Mouse (Mus musculus) gastrocnemius, adult 2 months (tissue): ENCODE results near the gene Krt24. TPM values are rescaled to one million over a fixed set of nuclear protein-coding genes. Genes with fewer than 3 reads are reported as not detected.

ENCODE experiments used
- DNase-seq: peaks from one replicate; pipeline ENCODE4 v3.0.0; 2022
- H3K27ac ChIP-seq: fragments of 200-600 bp; 2 replicates; pipeline ENCODE4 v1.8.1; 2022; ENCODE audit warnings: mild to moderate bottlenecking
- H3K4me3 ChIP-seq: fragments of 200-600 bp; 2 replicates; pipeline ENCODE4 v1.8.1; 2022; ENCODE audit warnings: mild to moderate bottlenecking, moderate library complexity
- CTCF ChIP-seq: fragments of 200-600 bp; IDR thresholded peaks from 2 replicates; pipeline ENCODE4 v1.8.1; 2022; ENCODE audit warnings: antibody characterized with exemption, mild to moderate bottlenecking, moderate library complexity
- intact Hi-C: fragments of 180-260 bp; cut with DNase I; formaldehyde crosslinking; loops from one replicate; pipeline ENCODE4 v1.15.1; 2025
- long read RNA-seq, 2 experiments: library from polyadenylated mRNA; stranded (forward); transcript quantifications; one replicate each; pipeline ENCODE4 v2.0.0; 2021
- total RNA-seq, 2 experiments: library from RNA; stranded (reverse); gene quantifications; 2 replicates each; pipeline ENCODE4 v1.2.3; 2021

Gene Krt24
- not detected for total RNA-seq
- long read RNA-seq, experiment 1, result 0 reads
- long read RNA-seq, experiment 2, result 0 reads

DNA sequence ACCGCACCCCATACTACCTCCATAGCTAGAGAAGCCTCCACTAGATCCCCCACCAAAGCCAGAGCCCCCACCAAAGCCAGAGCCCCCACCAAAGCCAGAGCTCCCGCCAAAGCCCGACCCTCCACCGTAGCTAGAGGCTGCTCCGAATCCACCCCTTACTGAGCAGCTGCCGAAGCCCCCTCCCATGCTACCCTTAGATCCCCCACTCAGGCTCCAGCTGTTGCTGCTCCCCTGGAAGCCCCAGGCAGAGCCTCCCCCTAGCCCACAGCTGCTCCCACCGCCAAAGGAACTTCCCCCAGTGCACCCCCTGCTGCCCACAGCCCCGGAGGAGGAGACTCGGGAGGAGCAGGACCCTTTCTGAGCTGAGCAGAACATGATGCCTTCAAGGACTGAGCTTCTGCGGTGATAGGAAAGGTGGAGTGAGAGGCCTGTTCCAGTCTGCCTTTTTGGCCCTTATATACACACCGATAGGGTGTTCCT, at the start of gene Krt24:
Gene Krt24 (minus strand): TSS at position 430 of the 480 bp plus-strand sequence.
- no peak within 1 kb of the TSS for H3K4me3 ChIP-seq
- no peak for TF ChIP-seq CTCF
- DNase-seq, result no peak
- intact Hi-C loops, result no loop called here
- no peak within 1 kb of the TSS for H3K27ac ChIP-seq

DNA sequence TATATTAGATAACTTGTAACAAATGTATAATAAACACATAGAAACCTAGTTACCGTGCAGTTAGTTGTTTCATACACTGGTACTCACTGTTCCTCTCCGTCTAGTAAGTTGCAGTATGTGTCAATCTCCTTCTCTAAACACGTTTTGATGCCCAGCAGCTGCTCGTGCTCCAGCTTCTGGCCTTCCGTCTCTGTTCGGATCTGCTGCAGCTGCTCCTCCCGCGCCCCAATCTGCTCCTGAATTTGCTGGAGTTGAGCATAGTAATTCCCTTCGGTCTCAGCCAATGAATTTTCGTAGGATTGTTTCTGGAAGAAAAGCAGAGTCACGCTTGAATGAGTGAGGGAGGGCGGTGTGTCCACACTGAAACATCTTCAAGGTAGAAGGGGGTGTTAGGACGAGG, 48.4 kb upstream of the Krt24 start:
- TF ChIP-seq CTCF, result no peak
- Histone ChIP-seq H3K27ac (no peak overlapping the region), H3K4me3 (no peak overlapping the region)
- DNase-seq, result no peak
- intact Hi-C loops, result no loop called here

DNA sequence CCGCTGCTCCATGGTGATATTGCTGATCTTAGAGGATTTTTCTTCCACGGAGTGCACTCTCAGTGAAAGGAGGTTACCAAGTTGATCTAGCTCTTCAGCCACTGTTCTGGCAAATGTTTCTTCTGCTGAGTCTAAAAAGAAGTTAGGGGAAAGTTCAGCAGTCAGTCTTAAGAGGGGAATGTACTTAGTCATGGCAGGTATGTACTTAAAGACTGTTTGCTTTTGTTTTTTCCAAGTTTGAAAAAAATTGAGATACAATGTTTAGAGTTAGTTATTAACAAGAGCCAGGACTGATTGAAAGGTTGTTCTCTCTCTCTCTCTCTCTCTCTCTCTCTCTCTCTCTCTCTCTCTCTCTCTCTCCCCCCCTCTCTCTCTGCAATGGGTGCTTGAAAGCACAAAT, 44.6 kb upstream of the Krt24 start:
- Histone ChIP-seq H3K27ac (no peak overlapping the region), H3K4me3 (no peak overlapping the region)
- intact Hi-C loops, result no loop called here
- DNase-seq, result no peak
- TF ChIP-seq CTCF, result no peak

DNA sequence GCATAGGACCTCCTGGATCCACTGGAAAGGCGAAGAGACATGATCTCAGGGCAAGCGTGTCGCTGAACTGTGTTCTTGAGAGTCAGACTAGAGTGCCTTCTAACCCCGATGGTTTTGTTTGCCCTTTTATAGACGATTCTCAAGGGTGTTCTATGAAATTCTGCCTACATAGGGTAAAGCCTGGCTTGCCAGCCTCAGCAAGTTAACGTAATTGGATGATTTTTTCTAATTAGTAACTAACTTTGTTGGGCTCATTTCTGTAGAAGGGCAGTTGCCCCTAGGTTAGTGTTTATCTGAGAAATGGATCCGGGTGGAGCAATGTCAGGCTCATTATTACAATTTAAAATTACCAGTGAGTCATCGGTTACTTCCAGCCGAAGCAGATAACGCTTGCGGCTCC, 37.8 kb upstream of the Krt24 start, which contains the start of gene Krt25:
Gene Krt25 (minus strand): TSS at position 101 of the 400 bp plus-strand sequence.
- TF ChIP-seq CTCF, result no peak
- intact Hi-C loops, result no loop called here
- H3K4me3 ChIP-seq, result no peak within 1 kb of the TSS
- no peak for DNase-seq
- H3K27ac ChIP-seq, result no peak within 1 kb of the TSS

DNA sequence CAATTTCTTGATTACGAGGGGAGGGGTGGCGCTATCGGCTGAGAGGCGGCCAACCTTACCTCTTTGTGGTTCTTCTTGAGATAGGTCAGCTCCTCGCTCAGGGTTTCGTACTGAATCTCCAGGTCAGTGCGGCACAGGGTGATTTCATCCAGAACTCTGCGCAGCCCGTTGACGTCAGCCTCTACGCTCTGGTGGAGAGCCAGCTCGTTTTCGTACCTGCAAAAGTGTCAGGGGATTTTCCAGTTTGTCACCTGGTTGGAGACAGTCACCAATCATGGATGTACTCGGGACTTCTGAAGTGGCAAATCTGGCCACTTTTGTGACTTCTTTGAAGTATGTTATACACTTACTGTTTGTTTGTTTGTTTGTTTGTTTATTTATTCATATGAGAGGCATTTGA, 36.0 kb upstream of the Krt24 start:
- no peak for TF ChIP-seq CTCF
- DNase-seq, result no peak
- intact Hi-C loops, result no loop called here
- Histone ChIP-seq H3K27ac (no peak overlapping the region), H3K4me3 (no peak overlapping the region)

DNA sequence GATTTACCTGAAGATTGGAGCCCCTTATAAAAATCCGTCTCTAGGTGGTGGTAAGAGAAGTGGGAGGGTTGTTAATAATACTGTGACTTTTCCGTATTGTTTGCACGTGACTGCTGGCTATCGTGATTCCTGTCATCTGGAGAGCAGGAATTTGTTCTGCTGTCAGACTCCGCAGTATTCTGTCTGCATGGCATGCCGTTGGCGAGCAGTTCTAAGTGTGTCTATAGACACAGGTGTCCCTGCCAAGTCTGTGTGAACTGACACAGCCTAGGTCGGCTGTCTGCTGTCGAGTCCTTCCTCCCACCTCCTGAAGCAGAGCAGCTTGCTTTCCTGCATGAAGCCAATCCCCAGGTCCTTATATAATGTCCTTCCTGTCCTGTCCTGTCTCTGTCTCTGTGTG, 34.1 kb upstream of the Krt24 start:
- intact Hi-C loops, result no loop called here
- DNase-seq, result no peak
- no peak for TF ChIP-seq CTCF
- H3K27ac ChIP-seq, result no peak overlapping the region
- no peak overlapping the region for H3K4me3 ChIP-seq

DNA sequence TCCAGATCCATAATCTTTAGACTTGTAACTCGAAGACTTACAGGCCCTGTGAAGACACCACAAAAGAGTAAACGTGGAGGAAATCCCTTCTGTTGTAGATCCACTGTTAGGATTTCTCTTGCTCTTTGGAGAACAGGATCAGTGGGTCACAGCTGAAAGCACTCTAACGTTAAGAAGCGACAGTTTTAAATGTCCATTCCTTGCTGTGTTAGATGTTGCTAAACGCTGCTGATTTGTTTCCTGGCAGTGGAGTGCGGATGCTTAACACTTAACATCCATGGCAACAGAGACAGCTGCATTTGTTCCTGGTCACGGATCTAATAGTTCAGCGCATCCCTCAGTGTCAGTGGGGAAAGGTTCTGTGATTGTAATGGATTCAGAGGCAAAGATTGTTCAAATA, 31.5 kb upstream of the Krt24 start:
- intact Hi-C loops, result no loop called here
- Histone ChIP-seq H3K27ac (no peak overlapping the region), H3K4me3 (no peak overlapping the region)
- no peak for DNase-seq
- no peak for TF ChIP-seq CTCF

DNA sequence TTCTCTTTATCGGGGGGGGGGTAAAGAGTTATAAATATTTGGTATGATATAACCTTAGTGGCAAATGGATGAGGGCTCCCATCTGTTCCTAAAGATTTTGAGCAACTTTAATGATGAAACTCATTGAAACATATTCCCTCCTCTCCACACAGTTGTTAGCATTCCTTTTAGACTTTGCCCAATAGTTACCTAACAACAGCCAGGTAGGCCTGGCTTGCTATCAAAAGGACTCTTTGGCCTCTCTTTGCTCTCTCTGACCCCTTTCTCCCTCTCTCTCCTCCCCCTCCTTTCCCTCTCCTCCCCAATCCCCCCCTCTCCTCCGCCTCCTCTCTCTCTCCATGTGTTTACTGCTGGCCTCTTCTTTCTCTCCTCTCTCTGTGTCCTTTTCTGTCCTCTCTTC, 29.5 kb upstream of the Krt24 start:
- no peak for DNase-seq
- H3K27ac ChIP-seq, result no peak overlapping the region
- H3K4me3 ChIP-seq, result no peak overlapping the region
- intact Hi-C loops, result no loop called here
- TF ChIP-seq CTCF, result no peak

DNA sequence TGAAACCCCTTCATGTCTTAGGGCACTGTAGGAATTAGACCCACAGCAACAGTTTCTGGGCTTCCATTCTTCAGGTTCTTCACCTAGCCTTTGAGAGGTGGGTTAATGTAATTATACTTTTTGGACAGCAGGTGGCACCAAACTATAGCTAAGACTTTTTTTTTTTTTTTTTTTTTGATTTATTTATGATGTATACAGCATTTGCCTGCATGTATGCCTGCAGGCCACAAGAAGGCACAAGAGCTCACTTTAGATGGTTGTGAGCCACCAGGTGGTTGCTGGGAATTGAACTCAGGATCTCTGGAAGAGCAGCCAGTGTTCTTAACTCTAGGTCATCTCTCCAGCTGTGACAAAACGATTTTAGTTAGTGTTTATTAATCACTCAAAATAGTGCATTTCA, 25.8 kb upstream of the Krt24 start:
- DNase-seq, result no peak
- intact Hi-C loops, result no loop called here
- peak; percentile 61 for TF ChIP-seq CTCF
- no peak overlapping the region for H3K4me3 ChIP-seq
- H3K27ac ChIP-seq, result no peak overlapping the region

DNA sequence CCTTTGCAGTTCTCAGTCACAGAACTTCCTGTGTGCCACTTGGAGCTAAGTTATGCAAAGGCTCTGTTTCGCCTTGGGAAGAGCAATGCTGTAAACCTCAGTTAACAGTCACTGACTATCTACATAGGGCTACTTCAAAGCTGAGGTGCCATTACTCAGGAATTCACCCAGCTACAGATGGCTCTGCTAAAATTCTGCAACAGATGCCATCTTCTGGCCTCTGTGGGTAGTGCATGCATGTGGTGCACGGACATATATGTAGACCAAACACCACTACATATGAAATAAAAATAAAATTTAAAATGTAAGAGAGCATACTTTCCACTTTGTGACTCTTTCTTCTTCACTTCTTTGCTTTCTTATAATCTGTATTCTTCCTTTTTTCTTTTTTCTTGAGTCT, 22.5 kb upstream of the Krt24 start:
- DNase-seq, result peak; percentile 58
- Histone ChIP-seq H3K27ac (no peak overlapping the region), H3K4me3 (no peak overlapping the region)
- intact Hi-C loops, result no loop called here
- TF ChIP-seq CTCF, result peak; percentile 82

DNA sequence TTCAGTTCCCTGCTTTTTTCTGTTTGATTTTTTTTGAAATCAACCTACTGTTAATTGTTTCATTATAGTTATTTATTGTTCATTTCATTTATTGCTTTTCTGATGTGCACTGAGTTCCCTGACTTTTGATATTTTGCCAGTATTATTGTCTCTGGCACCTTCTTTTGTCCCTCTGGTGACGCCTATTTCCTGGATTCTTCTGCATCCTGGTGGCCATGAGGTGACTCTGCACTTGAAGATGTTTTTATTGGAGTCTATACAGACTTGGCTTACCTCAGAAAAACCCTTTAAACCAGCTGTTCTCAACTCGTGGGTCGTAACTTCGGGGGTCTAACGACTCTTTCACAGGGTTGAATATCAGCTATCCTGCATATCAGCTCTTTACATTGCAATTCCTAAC, 10.0 kb upstream of the Krt24 start:
- intact Hi-C loops, result loop anchor here (5.0 kb wide), 1 partner anchor 43 kb away; no protein-coding TSS in a partner anchor
- DNase-seq, result no peak
- Histone ChIP-seq H3K27ac (no peak overlapping the region), H3K4me3 (no peak overlapping the region)
- TF ChIP-seq CTCF, result no peak

DNA sequence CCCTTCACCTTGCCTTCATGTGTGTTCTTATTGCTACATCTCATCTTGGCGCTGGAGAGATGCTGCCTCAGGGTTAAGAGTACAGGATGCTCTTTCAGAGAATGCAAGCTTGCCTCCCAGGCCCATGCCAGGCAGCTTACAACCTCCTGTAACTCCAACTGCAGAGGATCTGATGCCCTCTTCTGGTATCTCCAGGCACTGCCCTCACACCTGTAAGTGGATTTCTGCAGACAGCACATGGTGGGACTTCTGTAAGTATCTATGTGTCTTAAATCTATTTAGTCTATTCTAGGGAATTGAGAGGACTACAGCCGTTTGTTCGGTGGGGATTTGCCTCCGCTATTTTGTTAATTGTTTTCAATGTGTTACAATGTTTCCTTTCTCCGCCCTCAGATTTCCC, 7.8 kb upstream of the Krt24 start:
- intact Hi-C loops, result loop anchor here (1.0 to 5.0 kb wide), 2 partner anchors 86 to 104 kb away; no protein-coding TSS in a partner anchor
- DNase-seq, result peak; percentile 41

DNA sequence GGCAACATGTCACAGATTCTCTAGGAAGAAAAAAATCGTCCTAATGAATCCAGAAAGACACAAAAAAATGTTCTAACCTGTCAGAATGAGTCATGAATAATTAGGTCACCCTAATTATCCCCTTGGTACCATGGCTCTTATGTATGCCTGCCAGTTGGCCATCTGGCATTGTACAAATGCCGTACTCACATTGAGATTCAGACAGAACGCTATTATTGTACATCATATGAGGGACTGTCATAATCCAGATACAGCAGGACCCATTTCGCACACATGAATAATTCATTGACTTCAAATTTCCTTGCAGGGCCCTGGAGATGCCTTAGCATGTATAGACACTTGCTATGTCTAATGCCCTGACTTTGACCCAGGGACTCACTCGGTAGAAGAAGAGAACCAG, 1.1 kb downstream of the Krt24 start:
- no peak overlapping the region for H3K27ac ChIP-seq
- intact Hi-C loops, result no loop called here
- DNase-seq, result no peak
- no peak for TF ChIP-seq CTCF
- H3K4me3 ChIP-seq, result no peak overlapping the region

More for the DNA sequence above, 7.8 kb upstream of the Krt24 start:
- no peak overlapping the region for H3K4me3 ChIP-seq
- H3K27ac ChIP-seq, result no peak overlapping the region
- TF ChIP-seq CTCF, result peak; percentile 81

DNA sequence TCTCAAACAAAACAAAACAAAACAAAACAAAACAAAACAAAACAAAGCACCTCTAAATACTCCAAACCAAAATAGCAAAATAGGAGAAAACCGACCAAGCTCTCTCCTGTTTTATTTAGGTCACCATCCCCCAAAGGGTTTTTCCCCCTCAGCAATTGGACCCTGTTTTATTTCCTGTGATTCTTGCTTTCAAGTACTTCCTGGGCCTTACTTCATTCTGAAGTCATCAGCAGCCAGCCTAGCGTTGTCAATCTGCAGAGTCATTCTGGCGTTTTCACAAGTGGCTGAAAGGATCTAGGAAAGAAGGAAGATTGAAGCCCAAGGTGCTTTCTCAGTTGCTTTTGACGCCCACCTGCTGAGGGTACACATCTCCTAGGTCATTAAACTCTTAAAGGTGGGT, 1.7 kb downstream of the Krt24 start:
- Histone ChIP-seq H3K4me3 (no peak overlapping the region), H3K27ac (no peak overlapping the region)
- intact Hi-C loops, result no loop called here
- TF ChIP-seq CTCF, result no peak
- DNase-seq, result no peak
